Mouse (Mus musculus): ENCODE measurements at regions not wholly inside any gene's neighbourhood (a gene's known extent, or its start where the extent isn't known, plus 50 kb on each side); places are given as distances from the start of the nearest gene placed in this dataset.

GRCm38 (mm10) chr5:29870537-29870936 is 134.8 kb upstream of the Gm5129 start:
- H3K9me3 ChIP-seq = no peaks in the 10 kb centered on the region
- no peak for ATAC-seq (replicated peaks)
- H3K4me2 ChIP-seq (replicated peaks) = no peak overlapping the region
- 90% methylated on average over 3 of the region's 3 CpGs for whole genome bisulfite sequencing
- no peak overlapping the region for H3K27ac ChIP-seq (replicated peaks)
- H3K27me3 ChIP-seq = no peaks in the 10 kb centered on the region
- H3K4me3 ChIP-seq = no peak overlapping the region
- no peaks in the 10 kb centered on the region for H3K36me3 ChIP-seq
- no peak overlapping the region for H3K9ac ChIP-seq (replicated peaks)
- H3K4me1 ChIP-seq = no peaks in the 10 kb centered on the region

- H3K36me3 ChIP-seq = no peaks in the 10 kb centered on the region
- no peak overlapping the region for H3K27ac ChIP-seq (replicated peaks)
- no peak overlapping the region for H3K4me2 ChIP-seq (replicated peaks)
- ATAC-seq (replicated peaks) = no peak
- WGBS = 60% methylated on average over 1 of the region's 1 CpGs
- no peaks in the 10 kb centered on the region for H3K9me3 ChIP-seq
- H3K27me3 ChIP-seq = no peaks in the 10 kb centered on the region
- no peak overlapping the region for H3K9ac ChIP-seq (replicated peaks)
- no peak overlapping the region for H3K4me3 ChIP-seq
- H3K4me1 ChIP-seq = no peaks in the 10 kb centered on the region
These were observed 137.5 kb upstream of the Il6 start for GRCm38 (mm10) chr5:29875451-29875850.

- Histone ChIP-seq H3K4me2 (replicated peaks) (no peak overlapping the region), H3K36me3 (no peaks in the 10 kb centered on the region), H3K4me3 (no peak overlapping the region), H3K9ac (replicated peaks) (no peak overlapping the region), H3K9me3 (no peaks in the 10 kb centered on the region), H3K4me1 (no peaks in the 10 kb centered on the region), H3K27ac (replicated peaks) (no peak overlapping the region), H3K27me3 (no peaks in the 10 kb centered on the region)
- WGBS = 79% methylated on average over 4 of the region's 4 CpGs
- ATAC-seq (replicated peaks) = no peak
These were observed 125.6 kb upstream of the Il6 start for GRCm38 (mm10) chr5:29887267-29887841.

- no peak overlapping the region for H3K9ac ChIP-seq (replicated peaks)
- no peak overlapping the region for H3K4me2 ChIP-seq (replicated peaks)
- WGBS = 85% methylated on average over 2 of the region's 2 CpGs
- ATAC-seq (replicated peaks) = no peak
- H3K9me3 ChIP-seq = no peaks in the 10 kb centered on the region
- H3K4me1 ChIP-seq = 0 out of 2 replicates have a peak, but pooled peaks cover 7% of the 10 kb centered on the region
- no peaks in the 10 kb centered on the region for H3K27me3 ChIP-seq
- H3K36me3 ChIP-seq = no peaks in the 10 kb centered on the region
- H3K4me3 ChIP-seq = no peak overlapping the region
- no peak overlapping the region for H3K27ac ChIP-seq (replicated peaks)
These were observed 120.6 kb upstream of the Il6 start for GRCm38 (mm10) chr5:29892344-29892743.

- H3K4me2 ChIP-seq (replicated peaks) = no peak overlapping the region
- WGBS = 91% methylated on average over 2 of the region's 2 CpGs
- no peaks in the 10 kb centered on the region for H3K27me3 ChIP-seq
- no peak overlapping the region for H3K4me3 ChIP-seq
- H3K4me1 ChIP-seq = 0 out of 2 replicates have a peak, but pooled peaks cover 7% of the 10 kb centered on the region
- H3K9me3 ChIP-seq = no peaks in the 10 kb centered on the region
- H3K36me3 ChIP-seq = no peaks in the 10 kb centered on the region
- H3K27ac ChIP-seq (replicated peaks) = no peak overlapping the region
- no peak overlapping the region for H3K9ac ChIP-seq (replicated peaks)
- no peak for ATAC-seq (replicated peaks)
These were observed 120.1 kb upstream of the Il6 start for GRCm38 (mm10) chr5:29892861-29893260.

GRCm38 (mm10) chr5:29893829-29894228 is 119.1 kb upstream of the Il6 start:
- H3K27me3 ChIP-seq = no peaks in the 10 kb centered on the region
- WGBS = 80% methylated on average over 5 of the region's 5 CpGs
- no peak for ATAC-seq (replicated peaks)

GRCm38 (mm10) chr5:29894606-29895595 is 118.0 kb upstream of the Il6 start:
- Histone ChIP-seq H3K4me1 (0 out of 2 replicates have a peak, but pooled peaks cover 7% of the 10 kb centered on the region), H3K36me3 (no peaks in the 10 kb centered on the region), H3K27ac (replicated peaks) (no peak overlapping the region), H3K9ac (replicated peaks) (0 out of 2 replicates have a peak overlapping the region, but pooled peaks have one; percentile 14), H3K4me2 (replicated peaks) (no peak overlapping the region), H3K9me3 (no peaks in the 10 kb centered on the region), H3K27me3 (no peaks in the 10 kb centered on the region), H3K4me3 (no peak overlapping the region)
- WGBS = 16% methylated on average over 9 of the region's 9 CpGs
- no peak for ATAC-seq (replicated peaks)

More at GRCm38 (mm10) chr5:29893829-29894228, 119.1 kb upstream of the Il6 start:
- H3K9ac ChIP-seq (replicated peaks) = no peak overlapping the region
- H3K4me3 ChIP-seq = no peak overlapping the region
- H3K36me3 ChIP-seq = no peaks in the 10 kb centered on the region
- H3K4me2 ChIP-seq (replicated peaks) = no peak overlapping the region
- no peak overlapping the region for H3K27ac ChIP-seq (replicated peaks)
- 0 out of 2 replicates have a peak, but pooled peaks cover 7% of the 10 kb centered on the region for H3K4me1 ChIP-seq
- no peaks in the 10 kb centered on the region for H3K9me3 ChIP-seq

- no peak overlapping the region for H3K4me2 ChIP-seq (replicated peaks)
- H3K27me3 ChIP-seq = no peaks in the 10 kb centered on the region
- no peak overlapping the region for H3K9ac ChIP-seq (replicated peaks)
- H3K9me3 ChIP-seq = no peaks in the 10 kb centered on the region
- H3K4me3 ChIP-seq = no peak overlapping the region
- 0 out of 2 replicates have a peak, but pooled peaks cover 7% of the 10 kb centered on the region for H3K4me1 ChIP-seq
- ATAC-seq (replicated peaks) = no peak
- no peaks in the 10 kb centered on the region for H3K36me3 ChIP-seq
- no peak overlapping the region for H3K27ac ChIP-seq (replicated peaks)
These were observed 115.3 kb upstream of the Il6 start for GRCm38 (mm10) chr5:29897617-29898016.

GRCm38 (mm10) chr5:29901716-29902115 is 111.2 kb upstream of the Il6 start:
- no peaks in the 10 kb centered on the region for H3K9me3 ChIP-seq
- no peak overlapping the region for H3K4me3 ChIP-seq
- no peaks in the 10 kb centered on the region for H3K4me1 ChIP-seq
- H3K36me3 ChIP-seq = no peaks in the 10 kb centered on the region
- no peak for ATAC-seq (replicated peaks)
- whole genome bisulfite sequencing = 86% methylated on average over 2 of the region's 2 CpGs
- no peak overlapping the region for H3K27ac ChIP-seq (replicated peaks)
- H3K9ac ChIP-seq (replicated peaks) = no peak overlapping the region
- H3K27me3 ChIP-seq = no peaks in the 10 kb centered on the region
- no peak overlapping the region for H3K4me2 ChIP-seq (replicated peaks)

- no peak for ATAC-seq (replicated peaks)
- H3K9me3 ChIP-seq = no peaks in the 10 kb centered on the region
- no peaks in the 10 kb centered on the region for H3K27me3 ChIP-seq
- no peaks in the 10 kb centered on the region for H3K4me1 ChIP-seq
- WGBS = 44% methylated on average over 2 of the region's 2 CpGs
- no peak overlapping the region for H3K27ac ChIP-seq (replicated peaks)
- no peak overlapping the region for H3K4me2 ChIP-seq (replicated peaks)
- no peak overlapping the region for H3K4me3 ChIP-seq
- no peaks in the 10 kb centered on the region for H3K36me3 ChIP-seq
- no peak overlapping the region for H3K9ac ChIP-seq (replicated peaks)
These were observed 92.6 kb upstream of the Il6 start for GRCm38 (mm10) chr5:29920295-29920694.

GRCm38 (mm10) chr5:29925527-29925926 is 87.4 kb upstream of the Il6 start:
- ATAC-seq (replicated peaks) = no peak
- WGBS = 87% methylated on average over 2 of the region's 2 CpGs
- Histone ChIP-seq H3K36me3 (no peaks in the 10 kb centered on the region), H3K9ac (replicated peaks) (no peak overlapping the region), H3K4me1 (no peaks in the 10 kb centered on the region), H3K4me2 (replicated peaks) (no peak overlapping the region), H3K9me3 (no peaks in the 10 kb centered on the region), H3K27ac (replicated peaks) (no peak overlapping the region), H3K27me3 (no peaks in the 10 kb centered on the region), H3K4me3 (no peak overlapping the region)

GRCm38 (mm10) chr5:29927594-29927993 is 85.3 kb upstream of the Il6 start:
- Histone ChIP-seq H3K36me3 (no peaks in the 10 kb centered on the region), H3K9me3 (no peaks in the 10 kb centered on the region), H3K4me1 (no peaks in the 10 kb centered on the region), H3K27me3 (no peaks in the 10 kb centered on the region), H3K9ac (replicated peaks) (no peak overlapping the region), H3K27ac (replicated peaks) (no peak overlapping the region), H3K4me3 (no peak overlapping the region), H3K4me2 (replicated peaks) (no peak overlapping the region)
- WGBS = 62% methylated on average over 1 of the region's 1 CpGs
- no peak for ATAC-seq (replicated peaks)

Measured in forebrain, embryonic 15.5 days (tissue).